Mouse (Mus musculus): Measurements from ENCODE around the gene Dnmt3a. TPM values are rescaled to one million over a fixed set of nuclear protein-coding genes. Genes with fewer than 3 reads are reported as not detected.

Dnmt3a gene
- polyA plus RNA-seq, 1 experiment: 14.7 TPM

DNA sequence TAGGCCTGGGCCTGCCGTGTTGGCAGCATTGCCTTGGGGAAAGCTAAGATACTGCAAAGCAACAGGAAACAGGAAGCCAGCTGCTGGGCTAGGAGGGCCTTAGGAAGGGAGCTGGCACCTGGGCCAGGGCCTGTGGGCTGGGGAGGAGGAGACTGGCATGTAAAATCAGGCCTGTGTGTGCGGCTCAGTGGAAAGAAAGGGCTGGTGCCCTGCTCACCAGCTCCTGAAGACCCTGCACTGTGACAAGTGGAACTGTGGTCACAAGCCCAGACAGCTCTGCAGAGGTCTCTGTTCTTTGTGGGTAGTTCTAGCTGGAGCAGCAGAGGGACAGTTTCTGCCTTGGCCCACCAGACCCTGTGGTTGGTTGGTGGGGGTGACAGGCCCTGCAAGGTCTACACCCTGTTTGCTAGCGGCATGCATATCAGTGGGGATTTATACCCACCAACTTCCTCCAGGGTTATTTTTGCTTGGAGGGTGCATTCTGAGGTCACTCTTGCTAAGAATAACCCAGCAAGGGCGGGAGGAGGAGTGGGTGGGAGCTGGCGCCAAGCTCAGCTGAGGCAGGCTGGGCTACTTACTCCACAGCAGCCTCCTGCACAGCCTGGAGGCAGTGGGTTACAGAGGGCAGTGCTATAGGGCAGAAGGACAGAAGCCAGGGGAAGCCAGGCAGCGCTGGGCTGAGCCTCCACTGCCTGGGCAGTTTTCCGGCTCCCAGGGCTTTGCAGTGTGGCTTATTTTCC, 50.1 kb downstream of the Dnmt3a start:
- TF ChIP-seq POLR2A (IDR thresholded peaks at IDR 0.05; ENCODE audit: borderline replicate concordance, extremely low read depth, low read depth, low read length): peak; percentile 31; the same call in 1 of the 2 replicates
- TF ChIP-seq CTCF (IDR thresholded peaks at IDR 0.05; ENCODE audit: insufficient read depth, low read length): no peak
- H3K4me1 ChIP-seq (ENCODE audit: control insufficient read depth, insufficient read depth, low read length): peaks cover 25% of the 10 kb centered on the region
- DNase-seq: peak; percentile 43
- no peak overlapping the region for H3K4me3 ChIP-seq (replicated peaks; ENCODE audit: extremely low read depth, low read depth, low read length)
- 9% methylated on average over 7 of the region's 7 CpGs for WGBS

DNA sequence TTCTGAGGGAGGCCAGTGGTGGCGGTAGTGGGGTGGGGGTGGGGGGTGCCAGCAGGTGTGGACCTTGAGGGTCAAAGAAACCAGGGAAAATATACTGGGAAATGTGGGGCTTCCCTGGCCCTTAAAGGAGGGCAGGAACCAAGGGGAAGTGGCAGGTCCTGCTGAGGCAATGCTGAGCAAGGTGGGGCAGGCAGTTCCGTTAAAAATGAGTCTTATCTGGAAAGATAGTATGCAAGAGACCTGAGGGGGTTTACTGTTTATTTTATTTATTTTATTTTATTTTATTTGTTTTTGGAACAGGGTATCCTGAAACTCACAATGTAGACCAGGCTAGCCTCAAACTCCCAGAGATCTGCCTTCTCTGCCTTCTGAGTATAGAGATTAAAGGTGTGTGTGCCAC, 50.9 kb downstream of the Dnmt3a start:
- H3K4me1 ChIP-seq (ENCODE audit: control insufficient read depth, insufficient read depth, low read length): peaks cover 25% of the 10 kb centered on the region
- DNase-seq: no peak
- H3K4me3 ChIP-seq (replicated peaks; ENCODE audit: extremely low read depth, low read depth, low read length): no peak overlapping the region
- TF ChIP-seq POLR2A (IDR thresholded peaks at IDR 0.05; ENCODE audit: borderline replicate concordance, extremely low read depth, low read depth, low read length): no peak
- no peak for TF ChIP-seq CTCF (IDR thresholded peaks at IDR 0.05; ENCODE audit: insufficient read depth, low read length)
- WGBS: 51% methylated on average over 2 of the region's 2 CpGs

DNA sequence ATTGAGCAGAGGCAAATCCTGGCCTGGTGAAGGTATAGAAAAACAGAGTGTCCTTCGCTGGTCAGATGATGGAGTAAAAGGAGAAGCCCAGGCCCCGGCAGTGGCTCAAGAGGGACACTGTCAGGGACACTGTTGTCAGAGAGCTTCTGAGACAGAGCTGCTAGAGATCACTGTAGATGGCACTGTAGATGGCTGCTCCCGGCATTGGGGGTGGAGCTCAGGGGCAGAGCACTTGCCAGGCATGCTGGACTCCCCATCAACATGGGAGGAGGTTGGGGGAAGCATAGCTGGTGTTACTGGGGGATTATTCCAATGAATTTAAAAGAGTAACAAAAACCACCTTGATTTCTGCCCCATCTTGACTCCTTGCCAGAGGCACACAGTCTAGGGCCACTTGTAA, 51.4 kb downstream of the Dnmt3a start:
- no peak for DNase-seq
- WGBS: 64% methylated on average over 3 of the region's 3 CpGs
- TF ChIP-seq CTCF (IDR thresholded peaks at IDR 0.05; ENCODE audit: insufficient read depth, low read length) (no peak), POLR2A (IDR thresholded peaks at IDR 0.05; ENCODE audit: borderline replicate concordance, extremely low read depth, low read depth, low read length) (no peak)
- H3K4me1 ChIP-seq (ENCODE audit: control insufficient read depth, insufficient read depth, low read length): peaks cover 25% of the 10 kb centered on the region
- H3K4me3 ChIP-seq (replicated peaks; ENCODE audit: extremely low read depth, low read depth, low read length): no peak overlapping the region

DNA sequence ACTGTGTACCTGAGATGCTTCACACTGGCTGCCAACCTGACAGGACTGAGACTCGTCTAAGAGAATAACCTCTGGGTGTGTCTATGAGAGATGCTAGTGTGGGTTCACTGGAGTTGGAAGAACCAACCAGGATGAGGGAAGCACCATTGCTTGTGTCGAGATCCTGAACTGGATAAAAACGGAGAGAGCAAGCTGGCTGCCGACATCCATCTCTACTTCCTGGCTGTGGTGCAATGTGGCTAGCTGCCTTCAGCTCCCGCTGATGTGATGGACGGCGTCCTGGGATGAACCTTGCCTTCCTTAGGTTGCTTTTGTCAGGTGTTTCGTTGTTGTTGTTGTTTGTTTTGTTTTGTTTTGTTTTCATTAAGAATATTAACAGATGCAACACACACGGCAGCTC, 52.0 kb downstream of the Dnmt3a start:
- peaks cover 25% of the 10 kb centered on the region for H3K4me1 ChIP-seq (ENCODE audit: control insufficient read depth, insufficient read depth, low read length)
- no peak for DNase-seq

DNA sequence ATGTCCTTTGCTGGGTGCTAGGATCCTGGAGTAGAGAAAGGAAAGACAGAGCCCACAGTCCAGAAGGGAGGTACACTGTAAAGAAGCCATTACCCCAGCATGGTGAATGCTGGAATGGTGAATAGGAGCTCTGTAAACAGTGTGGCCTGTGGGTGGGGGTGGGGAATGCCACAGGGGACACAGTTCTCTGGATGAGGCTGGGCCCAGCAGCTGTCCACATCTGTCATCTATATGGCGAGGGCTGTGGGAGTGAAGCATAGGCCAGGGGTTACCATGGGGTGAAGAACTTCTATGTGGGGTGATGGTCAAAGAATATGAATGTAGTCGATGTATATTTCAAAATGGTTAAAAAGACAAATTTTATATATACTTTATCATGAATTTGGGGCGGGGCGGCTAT, 52.9 kb downstream of the Dnmt3a start:
- no peak overlapping the region for H3K4me3 ChIP-seq (replicated peaks; ENCODE audit: extremely low read depth, low read depth, low read length)
- peaks cover 25% of the 10 kb centered on the region for H3K4me1 ChIP-seq (ENCODE audit: control insufficient read depth, insufficient read depth, low read length)
- no peak for DNase-seq
- TF ChIP-seq CTCF (IDR thresholded peaks at IDR 0.05; ENCODE audit: insufficient read depth, low read length): no peak
- TF ChIP-seq POLR2A (IDR thresholded peaks at IDR 0.05; ENCODE audit: borderline replicate concordance, extremely low read depth, low read depth, low read length): no peak
- WGBS: 83% methylated on average over 4 of the region's 4 CpGs

More for the DNA sequence above, 52.0 kb downstream of the Dnmt3a start:
- no peak for TF ChIP-seq CTCF (IDR thresholded peaks at IDR 0.05; ENCODE audit: insufficient read depth, low read length)
- TF ChIP-seq POLR2A (IDR thresholded peaks at IDR 0.05; ENCODE audit: borderline replicate concordance, extremely low read depth, low read depth, low read length): no peak
- no peak overlapping the region for H3K4me3 ChIP-seq (replicated peaks; ENCODE audit: extremely low read depth, low read depth, low read length)
- WGBS: 52% methylated on average over 9 of the region's 9 CpGs

DNA sequence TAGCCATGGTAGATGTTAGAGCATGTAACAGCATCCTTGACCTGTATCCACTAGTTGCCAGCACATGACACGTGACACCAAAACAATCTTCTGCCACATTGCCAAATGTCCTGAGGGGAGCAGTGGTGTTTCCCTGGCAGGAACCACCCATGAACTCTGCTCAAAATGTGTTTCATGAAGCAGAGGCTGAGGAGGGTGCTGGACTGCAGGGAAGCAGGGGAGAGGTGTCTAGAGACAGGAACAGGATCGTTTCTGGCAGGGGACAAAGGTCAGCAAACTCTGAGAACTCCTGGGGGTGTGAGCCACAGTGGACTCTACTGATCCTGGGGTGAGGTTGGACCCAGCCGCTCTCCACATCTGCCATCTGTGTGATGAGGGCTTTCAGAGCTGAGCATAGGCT, 53.7 kb downstream of the Dnmt3a start:
- TF ChIP-seq CTCF (IDR thresholded peaks at IDR 0.05; ENCODE audit: insufficient read depth, low read length) (no peak), POLR2A (IDR thresholded peaks at IDR 0.05; ENCODE audit: borderline replicate concordance, extremely low read depth, low read depth, low read length) (no peak)
- WGBS: 58% methylated on average over 3 of the region's 3 CpGs
- Histone ChIP-seq H3K4me1 (ENCODE audit: control insufficient read depth, insufficient read depth, low read length) (peaks cover 23% of the 10 kb centered on the region), H3K4me3 (replicated peaks; ENCODE audit: extremely low read depth, low read depth, low read length) (no peak overlapping the region)
- DNase-seq: no peak

DNA sequence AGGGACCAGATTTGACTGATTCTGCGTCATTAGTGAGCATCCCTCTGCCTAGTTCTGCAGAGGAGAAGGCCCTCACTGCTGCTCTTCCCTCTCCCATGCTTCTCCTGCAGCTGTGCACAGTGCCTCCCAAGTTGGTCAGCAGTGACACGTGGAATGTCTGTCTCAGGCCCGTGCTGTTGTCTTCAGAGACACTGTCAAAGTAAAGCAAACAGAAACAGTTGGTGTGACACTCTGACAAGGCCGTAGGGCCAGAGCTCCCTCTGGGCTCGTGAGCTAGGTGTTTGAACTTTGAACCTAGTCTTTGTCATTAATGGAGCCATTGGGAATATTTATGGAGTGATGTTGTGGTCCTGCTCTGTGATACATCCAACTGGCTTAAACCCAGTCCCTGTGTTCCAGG, 54.2 kb downstream of the Dnmt3a start:
- DNase-seq: no peak
- WGBS: 59% methylated on average over 5 of the region's 5 CpGs
- Histone ChIP-seq H3K4me3 (replicated peaks; ENCODE audit: extremely low read depth, low read depth, low read length) (no peak overlapping the region), H3K4me1 (ENCODE audit: control insufficient read depth, insufficient read depth, low read length) (peaks cover 20% of the 10 kb centered on the region)
- TF ChIP-seq POLR2A (IDR thresholded peaks at IDR 0.05; ENCODE audit: borderline replicate concordance, extremely low read depth, low read depth, low read length): no peak
- TF ChIP-seq CTCF (IDR thresholded peaks at IDR 0.05; ENCODE audit: insufficient read depth, low read length): no peak

DNA sequence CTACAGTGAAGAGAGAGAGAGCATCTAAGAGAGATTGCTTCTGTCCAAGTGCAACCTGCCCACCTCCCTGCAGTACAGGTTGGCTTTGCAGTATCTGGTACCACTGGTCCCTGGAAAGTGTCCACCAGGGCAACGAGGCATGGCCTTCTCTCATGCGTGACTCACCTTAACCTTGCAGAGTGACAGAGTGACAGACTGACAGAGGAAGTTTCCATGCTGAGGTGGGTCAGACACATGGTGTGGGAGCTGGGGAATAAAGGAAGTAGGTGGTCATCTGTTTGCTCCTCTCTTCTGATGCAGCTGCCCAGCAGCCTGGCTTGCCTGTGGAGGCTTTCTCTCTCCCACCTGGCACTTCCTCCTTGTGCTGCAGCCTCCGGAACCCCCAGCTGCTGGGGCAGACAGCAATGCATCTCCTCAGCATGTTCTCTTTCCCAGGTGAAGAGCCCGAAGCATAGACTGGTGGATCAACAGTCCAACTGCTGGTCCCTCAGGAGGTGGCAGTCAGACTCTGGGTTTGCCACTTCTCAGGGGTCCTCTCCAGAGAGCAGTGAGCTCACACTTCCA, 55.9 kb downstream of the Dnmt3a start:
- TF ChIP-seq POLR2A (IDR thresholded peaks at IDR 0.05; ENCODE audit: borderline replicate concordance, extremely low read depth, low read depth, low read length) (no peak), CTCF (IDR thresholded peaks at IDR 0.05; ENCODE audit: insufficient read depth, low read length) (no peak)
- peaks cover 6% of the 10 kb centered on the region for H3K4me1 ChIP-seq (ENCODE audit: control insufficient read depth, insufficient read depth, low read length)
- DNase-seq: no peak
- no peak overlapping the region for H3K4me3 ChIP-seq (replicated peaks; ENCODE audit: extremely low read depth, low read depth, low read length)
- WGBS: 69% methylated on average over 4 of the region's 4 CpGs

DNA sequence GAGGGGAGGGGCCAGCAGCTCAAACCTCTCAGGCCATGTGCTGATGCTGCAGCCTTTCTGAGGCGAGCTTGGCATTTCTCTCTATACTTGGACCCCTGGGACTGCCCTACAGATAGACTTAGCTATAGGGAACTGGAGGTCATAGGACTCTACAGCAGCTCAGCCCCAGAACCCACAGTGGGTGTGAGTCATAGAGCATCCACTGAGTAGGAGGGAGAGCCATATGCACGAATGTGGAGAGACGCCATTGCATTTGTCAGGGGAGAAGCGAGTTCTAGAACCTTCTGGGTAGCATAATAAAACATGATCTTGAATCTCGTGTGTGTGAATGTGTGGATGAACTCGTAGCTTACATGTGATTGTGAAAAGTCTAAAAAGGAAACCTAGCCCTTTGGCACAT, 56.4 kb downstream of the Dnmt3a start:
- TF ChIP-seq POLR2A (IDR thresholded peaks at IDR 0.05; ENCODE audit: borderline replicate concordance, extremely low read depth, low read depth, low read length): no peak
- TF ChIP-seq CTCF (IDR thresholded peaks at IDR 0.05; ENCODE audit: insufficient read depth, low read length): no peak
- DNase-seq: no peak
- Histone ChIP-seq H3K4me3 (replicated peaks; ENCODE audit: extremely low read depth, low read depth, low read length) (no peak overlapping the region), H3K4me1 (ENCODE audit: control insufficient read depth, insufficient read depth, low read length) (peaks cover 6% of the 10 kb centered on the region)
- 82% methylated on average over 6 of the region's 6 CpGs for WGBS

DNA sequence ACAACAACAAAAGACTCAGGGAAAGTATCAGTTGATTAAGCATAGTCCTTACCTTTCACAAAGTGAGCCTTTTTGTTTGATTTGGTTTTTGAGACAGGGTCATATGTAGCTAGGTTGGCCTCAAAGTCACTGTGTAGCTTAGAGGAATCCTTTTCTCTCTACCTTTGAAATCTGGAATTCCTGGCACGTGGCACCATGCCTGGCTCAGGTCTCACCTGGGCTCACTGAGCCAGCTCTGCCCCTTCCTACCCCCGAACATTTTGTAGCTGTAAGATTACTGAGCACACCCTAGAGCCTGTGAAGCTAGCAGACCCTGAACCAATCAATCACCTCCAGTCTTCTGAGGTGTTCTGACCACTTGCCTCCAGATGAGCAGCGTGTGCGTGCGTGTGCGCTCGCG, 58.4 kb downstream of the Dnmt3a start:
- Histone ChIP-seq H3K4me3 (replicated peaks; ENCODE audit: extremely low read depth, low read depth, low read length) (no peak overlapping the region), H3K4me1 (ENCODE audit: control insufficient read depth, insufficient read depth, low read length) (peaks cover 14% of the 10 kb centered on the region)
- no peak for DNase-seq
- TF ChIP-seq POLR2A (IDR thresholded peaks at IDR 0.05; ENCODE audit: borderline replicate concordance, extremely low read depth, low read depth, low read length) (no peak), CTCF (IDR thresholded peaks at IDR 0.05; ENCODE audit: insufficient read depth, low read length) (no peak)
- WGBS: 92% methylated on average over 8 of the region's 8 CpGs

Data from lung, adult 2 months (tissue).